Mouse (Mus musculus) testis, postnatal 10 days (tissue): ENCODE data around the gene Carf.

Source experiments
- DNase-seq: peaks from one replicate; pipeline ENCODE4 v3.0.0; 2021; ENCODE audit warnings: low spot score

Gene Carf

GRCm38 (mm10) chr1:60179932-60180783 is 82.1 kb downstream of the Carf start, which contains the start of gene Nbeal1:
Nbeal1 (plus strand) TSS chr1:60180599.
- peak; percentile 100 for DNase-seq

- DNase-seq, result peak; percentile 86
These were observed 82.8 kb downstream of the Carf start for GRCm38 (mm10) chr1:60180784-60181221.

GRCm38 (mm10) chr1:60188454-60188853 is 90.4 kb downstream of the Carf start:
- DNase-seq, result no peak

- DNase-seq, result peak; percentile 45
These were observed 98.8 kb downstream of the Carf start for GRCm38 (mm10) chr1:60196813-60197212.

GRCm38 (mm10) chr1:60199006-60199405 is 101.0 kb downstream of the Carf start:
- DNase-seq, result no peak
